Mouse (Mus musculus) thymus, adult 2 months (tissue): ENCODE measurements around the gene Gfer.

Source experiments
- CTCF ChIP-seq: fragments of 200-500 bp; IDR thresholded peaks from 2 replicates; pipeline ENCODE4 v1.5.1; 2012; ENCODE audit warnings: mild to moderate bottlenecking, control low read depth, low read length, moderate library complexity, borderline replicate concordance; ENCODE audit not compliant: control insufficient read depth, poor library complexity, insufficient read depth; ENCODE audit errors: extremely low read depth
- POLR2A ChIP-seq: fragments of 200-500 bp; IDR thresholded peaks from 2 replicates; pipeline ENCODE4 v1.6.1; 2012; ENCODE audit warnings: mild to moderate bottlenecking, low read length, control low read depth, moderate library complexity; ENCODE audit not compliant: control insufficient read depth, poor library complexity, insufficient read depth; ENCODE audit errors: extremely low read depth

DNA sequence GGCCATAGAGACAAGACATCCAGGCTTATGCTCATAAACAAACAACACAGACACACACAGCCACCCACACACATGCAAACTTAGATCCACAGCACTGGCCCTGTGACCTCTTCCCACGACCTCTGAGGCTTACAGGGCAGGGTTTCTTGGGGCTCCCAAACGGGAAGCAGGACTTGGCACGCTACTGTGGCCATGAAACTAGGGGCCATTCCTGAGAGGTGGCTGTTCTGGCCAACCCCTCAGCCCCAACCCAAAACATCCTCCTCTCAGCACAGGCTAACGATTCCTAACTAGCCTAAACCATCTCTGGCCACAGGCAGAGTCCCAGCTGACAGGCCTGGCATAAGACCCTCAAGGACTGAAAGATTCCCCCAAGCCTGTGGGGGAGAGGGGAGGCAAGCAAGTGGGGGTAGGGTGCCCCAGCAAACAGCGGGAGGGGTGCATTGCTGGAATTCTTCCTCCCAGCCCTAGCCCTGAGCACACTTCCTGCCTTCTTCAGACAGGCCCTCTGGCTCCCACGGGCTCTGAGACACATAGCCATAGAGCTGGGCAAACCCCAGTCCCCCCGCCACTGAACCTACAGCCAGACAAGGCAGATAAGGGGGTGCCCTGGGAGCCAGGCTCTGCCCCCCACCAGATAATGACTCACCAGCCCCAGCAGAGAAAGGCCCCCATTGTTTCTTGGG is 51.8 kb downstream of the Gfer start:
- TF ChIP-seq CTCF (no peak), POLR2A (no peak)
